Mouse (Mus musculus): ENCODE measurements around the gene 1700013G24Rik.
A peak's percentile ranks its signal among the peaks of the same experiment; 100 is the strongest.
"Not testable (repeated sequence)": the region's sequence is repeated elsewhere in the genome, so short reads cannot be mapped to it uniquely, and the experiment has no call there.

1700013G24Rik gene

GRCm38 (mm10) chr4:137453234-137453767, at the start of gene 1700013G24Rik:
Gene 1700013G24Rik (plus strand): TSS chr4:137453284.
- no peak for DNase-seq (ENCODE audit: low read depth, low spot score)

DNA sequence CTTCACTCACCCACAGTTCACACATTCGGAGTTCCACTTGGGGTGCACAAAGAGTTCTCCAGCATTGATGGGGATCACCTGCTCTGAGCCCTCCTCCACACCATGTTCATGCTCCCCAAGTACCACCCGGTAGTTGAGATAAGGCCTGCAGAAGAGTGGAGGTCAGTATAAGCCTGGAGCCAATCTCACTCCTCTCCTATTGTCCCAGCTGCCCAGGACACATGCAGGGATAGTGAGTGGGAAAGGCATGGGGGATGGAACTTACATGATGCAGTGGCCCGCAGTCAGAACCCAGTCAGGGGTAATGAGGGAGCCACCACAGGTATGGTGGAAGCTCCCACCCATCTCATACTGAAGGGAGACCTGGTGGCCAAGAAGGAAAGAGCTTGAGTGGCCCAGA, 47.5 kb upstream of the 1700013G24Rik start:
- no peak for DNase-seq (ENCODE audit: low read depth, low spot score)

DNA sequence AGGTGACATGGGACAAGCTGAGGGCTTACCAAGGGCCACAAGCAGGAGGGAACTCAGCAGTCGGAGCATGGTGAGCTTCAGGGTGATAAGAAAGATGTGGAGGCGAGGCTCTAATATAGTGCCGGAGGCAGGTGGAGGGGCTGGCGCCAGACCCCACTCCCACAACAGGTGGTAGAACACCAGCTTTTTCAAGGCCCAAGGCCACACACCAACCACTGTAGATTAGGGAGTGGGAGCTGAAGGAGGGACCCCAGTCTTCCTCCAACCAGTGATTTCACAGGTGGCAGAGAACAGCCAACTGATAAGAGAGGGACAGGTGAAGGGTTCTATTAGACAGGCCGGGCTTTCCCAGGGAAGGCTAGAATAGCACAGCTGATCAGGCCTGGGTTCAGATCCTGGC, 43.4 kb upstream of the 1700013G24Rik start, which contains the start of gene Cela3a:
Gene Cela3a, minus strand, starts transcription at position 101 of the 400 bp plus-strand sequence.
- DNase-seq (ENCODE audit: low read depth, low spot score) = no peak

GRCm38 (mm10) chr4:137412185-137412709, 40.8 kb upstream of the 1700013G24Rik start:
- DNase-seq (ENCODE audit: low read depth, low spot score) = not testable (repeated sequence)

DNA sequence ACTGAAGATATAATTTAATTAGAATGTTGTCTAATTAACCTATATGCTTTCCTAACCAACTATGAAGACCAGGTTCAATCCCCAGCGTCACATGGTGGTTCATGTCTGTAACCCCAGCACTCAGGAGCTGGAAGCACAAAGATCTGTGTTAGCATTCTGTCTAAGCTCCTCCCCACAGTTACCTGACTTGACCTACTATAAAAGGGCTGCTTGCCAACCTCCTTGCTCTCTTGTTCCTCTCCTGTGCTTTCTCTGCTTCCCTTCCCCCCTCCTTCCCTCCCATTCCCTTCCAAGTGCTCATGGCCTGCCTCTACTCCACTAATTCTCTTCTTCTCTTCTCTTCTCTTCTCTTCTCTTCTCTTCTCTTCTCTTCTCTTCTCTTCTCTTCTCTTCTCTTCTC, 38.1 kb upstream of the 1700013G24Rik start:
- DNase-seq (ENCODE audit: low read depth, low spot score) = no peak

DNA sequence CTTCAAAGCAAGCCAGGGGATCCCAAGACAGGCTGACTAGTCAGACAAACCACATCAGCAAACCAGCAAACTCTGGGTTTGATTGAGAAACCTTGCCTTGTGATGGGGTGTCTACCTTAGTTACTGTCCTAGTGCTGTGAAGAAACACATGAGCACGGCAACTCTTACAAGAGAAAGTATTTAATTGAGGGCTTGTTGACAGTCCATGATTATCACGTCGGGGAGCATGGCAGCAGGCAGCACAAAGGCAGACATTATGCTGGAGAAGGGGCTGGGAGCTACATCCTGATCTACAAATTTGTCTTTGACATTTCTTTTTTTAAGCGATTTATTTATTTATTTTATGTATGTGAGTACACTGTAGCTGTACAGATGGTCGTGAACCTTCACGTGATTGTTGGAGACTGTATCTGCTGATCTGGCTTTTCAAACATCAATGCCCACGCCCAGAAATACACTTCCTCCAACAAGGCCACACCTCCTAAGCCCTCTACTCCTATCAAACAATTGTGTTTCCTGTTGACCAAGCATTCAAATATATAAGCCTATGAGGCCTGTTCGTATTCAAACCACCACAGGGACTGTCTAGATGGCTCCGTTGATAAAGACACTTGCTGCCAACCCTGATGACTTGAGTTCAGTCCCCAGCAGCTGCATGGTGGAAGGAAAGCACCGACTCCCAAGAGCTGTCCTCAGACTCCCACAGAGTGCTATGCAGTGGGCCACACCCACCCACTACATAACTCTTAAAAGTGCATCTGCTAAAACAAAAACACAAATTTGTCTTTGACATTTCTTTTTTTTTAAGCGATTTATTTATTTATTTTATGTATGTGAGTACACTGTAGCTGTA, 35.1 kb upstream of the 1700013G24Rik start:
- DNase-seq (ENCODE audit: low read depth, low spot score) = peak; percentile 42

DNA sequence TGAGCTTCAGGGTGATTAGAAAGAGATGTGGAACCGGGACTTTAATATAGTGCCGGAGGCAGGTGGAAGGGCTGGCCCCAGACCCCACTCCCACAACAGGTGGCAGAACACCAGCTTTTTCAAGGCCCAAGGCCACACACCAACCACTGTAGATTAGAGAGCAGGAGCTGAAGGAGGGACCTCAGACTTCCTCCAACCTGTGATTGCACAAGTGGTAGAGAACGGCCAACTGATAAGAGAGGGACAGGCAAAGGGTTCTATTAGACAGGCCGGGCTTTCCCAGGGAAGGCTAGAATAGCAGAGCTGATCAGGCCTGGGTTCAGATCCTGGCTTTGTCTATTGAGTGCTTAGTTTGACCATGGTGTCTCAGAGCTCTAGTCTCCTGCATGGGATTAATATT, 22.6 kb upstream of the 1700013G24Rik start, which contains the start of gene Cela3b:
Gene Cela3b, minus strand, starts transcription at position 39 of the 400 bp plus-strand sequence.
- no peak for DNase-seq (ENCODE audit: low read depth, low spot score)

DNA sequence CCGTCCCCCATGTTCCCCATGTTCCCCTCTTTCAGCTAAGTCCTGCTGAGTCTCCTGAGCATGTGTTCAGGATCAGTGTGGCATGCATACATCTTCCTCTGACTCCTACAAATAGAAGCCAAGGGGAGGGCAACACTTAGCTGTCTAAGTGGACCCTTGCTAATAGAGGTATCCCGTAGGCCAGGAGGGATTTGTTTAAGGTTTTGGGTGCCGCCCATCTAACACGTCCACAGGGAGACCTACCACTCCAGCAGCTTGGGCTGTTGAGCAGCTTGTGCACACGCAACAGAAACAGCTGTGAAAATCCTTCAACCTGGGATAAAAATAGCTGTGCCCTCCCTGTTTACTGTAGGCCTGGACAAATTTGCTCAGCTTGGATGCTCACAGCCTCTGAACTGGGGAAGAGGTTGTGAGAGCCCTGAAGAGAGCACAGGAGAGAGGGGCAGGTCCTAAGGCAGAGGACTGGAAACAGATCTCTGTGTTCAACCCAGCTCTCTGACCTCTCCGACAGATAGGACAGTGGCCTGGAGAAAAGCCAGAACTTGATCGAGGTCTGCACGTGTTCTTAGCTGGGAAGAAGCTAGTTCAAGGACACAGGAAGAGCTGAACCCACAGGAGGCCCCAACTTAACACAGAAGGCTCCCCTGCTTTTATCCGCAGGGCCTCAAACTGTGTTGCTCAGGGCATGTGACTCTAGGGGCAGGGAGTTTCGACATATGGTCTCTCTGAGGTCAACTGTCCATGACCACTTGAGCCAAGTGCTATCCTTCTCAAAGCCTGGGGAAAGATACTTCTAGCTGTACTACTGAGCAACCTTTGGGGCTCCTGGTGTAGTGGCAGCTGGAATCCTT, 20.2 kb upstream of the 1700013G24Rik start:
- not testable (repeated sequence) for DNase-seq (ENCODE audit: low read depth, low spot score)

GRCm38 (mm10) chr4:137436979-137437669, 16.0 kb upstream of the 1700013G24Rik start:
- DNase-seq (ENCODE audit: low read depth, low spot score) = no peak

DNA sequence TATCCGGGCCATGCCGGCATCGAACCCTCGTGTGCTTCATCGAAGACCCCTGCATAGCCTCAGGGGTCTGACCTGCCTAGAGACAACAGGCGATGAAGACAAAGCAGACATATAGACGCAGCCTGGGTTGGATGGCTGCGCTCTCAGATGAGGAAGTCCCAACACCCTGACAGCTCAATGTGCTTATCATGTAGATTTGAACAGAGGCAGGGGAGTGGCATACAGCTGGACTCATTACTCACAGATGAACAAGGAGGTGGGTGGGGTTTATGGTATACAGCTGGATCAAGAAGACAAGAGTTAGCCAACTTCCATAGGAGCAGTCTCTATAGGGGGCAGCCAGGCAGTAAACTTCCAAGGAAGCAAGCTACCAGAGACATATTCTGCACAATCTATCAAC, 14.2 kb upstream of the 1700013G24Rik start:
- DNase-seq (ENCODE audit: low read depth, low spot score) = no peak

DNA sequence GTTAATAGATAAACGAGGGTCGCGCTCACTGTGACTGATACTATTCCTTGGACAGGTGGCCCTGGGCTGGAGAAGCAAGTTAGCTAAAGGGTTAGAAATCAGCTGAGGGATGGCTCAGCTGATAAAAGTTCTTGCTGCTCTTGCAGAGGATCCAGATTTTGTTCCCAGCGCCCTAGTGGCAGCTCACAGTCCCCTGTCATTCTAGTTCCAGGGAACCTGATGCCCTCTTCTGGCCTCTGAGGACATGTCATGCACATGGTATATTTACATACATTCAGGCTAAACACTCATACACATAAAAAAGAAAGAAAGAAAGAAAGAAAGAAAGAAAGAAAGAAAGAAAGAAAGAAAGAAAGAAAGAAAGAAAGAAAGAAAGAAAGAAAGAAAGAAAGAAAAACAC, 11.8 kb upstream of the 1700013G24Rik start:
- DNase-seq (ENCODE audit: low read depth, low spot score) = no peak

DNA sequence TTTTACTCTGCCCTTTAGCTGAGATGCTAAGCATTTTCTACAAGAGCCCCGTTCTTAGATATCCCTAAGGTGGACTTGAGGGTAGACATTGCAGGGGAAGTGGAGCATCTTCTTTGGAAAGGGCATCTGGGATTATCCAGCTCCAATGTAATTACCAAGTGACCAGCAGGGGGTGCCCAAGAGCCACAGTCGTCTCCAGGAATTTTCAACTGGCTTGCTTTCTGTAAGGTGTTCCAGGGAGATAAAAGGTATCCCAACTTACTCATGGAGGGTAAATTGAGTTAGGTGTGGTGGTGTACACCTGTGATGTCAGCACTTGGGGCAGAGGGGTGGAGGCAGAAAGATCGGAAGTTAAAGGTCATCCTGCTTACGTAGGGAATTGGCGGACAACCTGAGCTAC, 9.5 kb upstream of the 1700013G24Rik start:
- peak; percentile 87 for DNase-seq (ENCODE audit: low read depth, low spot score)

GRCm38 (mm10) chr4:137445881-137446280, 7.2 kb upstream of the 1700013G24Rik start:
- no peak for DNase-seq (ENCODE audit: low read depth, low spot score)

DNA sequence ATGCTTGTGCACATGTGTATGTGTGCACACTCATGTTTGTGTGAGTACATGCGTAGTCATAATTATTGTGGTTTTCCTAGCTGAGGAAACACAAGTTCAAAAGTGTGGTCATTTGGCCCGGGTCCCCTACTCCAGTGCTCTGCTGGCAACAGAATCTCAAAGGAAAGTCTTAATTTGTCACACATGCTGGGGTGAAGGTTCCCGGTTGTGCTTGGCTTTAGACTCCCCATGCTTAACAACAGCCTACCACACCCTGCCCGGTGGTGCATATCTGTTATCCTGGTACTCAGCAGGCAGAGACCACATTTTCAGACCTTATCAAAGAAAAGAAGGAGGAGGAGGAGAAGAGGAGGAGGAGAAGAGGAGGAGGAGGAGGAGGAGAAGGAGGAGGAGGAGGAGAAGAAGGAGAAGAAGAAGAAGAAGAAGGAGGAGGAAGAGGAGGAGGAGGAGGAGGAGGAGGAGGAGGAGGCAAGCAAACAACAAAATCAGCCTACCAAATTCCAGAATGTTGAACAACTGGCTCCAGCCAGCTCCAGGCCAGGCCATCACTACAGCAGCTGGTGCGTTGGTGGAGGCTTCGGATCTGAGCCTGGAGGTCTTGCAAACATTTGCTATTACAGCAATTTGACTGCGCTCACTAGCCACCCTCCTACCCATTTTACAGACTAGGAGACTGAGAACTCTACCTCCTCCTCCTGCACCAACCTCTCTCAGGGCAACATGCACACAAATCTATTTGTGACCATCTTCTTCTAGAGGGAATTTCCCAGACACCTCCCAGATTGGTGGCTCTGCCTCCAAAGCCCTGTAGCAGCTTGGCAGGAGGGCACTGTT, 5.5 kb upstream of the 1700013G24Rik start:
- DNase-seq (ENCODE audit: low read depth, low spot score) = peak; percentile 90

- DNase-seq (ENCODE audit: low read depth, low spot score) = peak; percentile 91
These were observed 4.9 kb upstream of the 1700013G24Rik start for GRCm38 (mm10) chr4:137448197-137448596.

DNA sequence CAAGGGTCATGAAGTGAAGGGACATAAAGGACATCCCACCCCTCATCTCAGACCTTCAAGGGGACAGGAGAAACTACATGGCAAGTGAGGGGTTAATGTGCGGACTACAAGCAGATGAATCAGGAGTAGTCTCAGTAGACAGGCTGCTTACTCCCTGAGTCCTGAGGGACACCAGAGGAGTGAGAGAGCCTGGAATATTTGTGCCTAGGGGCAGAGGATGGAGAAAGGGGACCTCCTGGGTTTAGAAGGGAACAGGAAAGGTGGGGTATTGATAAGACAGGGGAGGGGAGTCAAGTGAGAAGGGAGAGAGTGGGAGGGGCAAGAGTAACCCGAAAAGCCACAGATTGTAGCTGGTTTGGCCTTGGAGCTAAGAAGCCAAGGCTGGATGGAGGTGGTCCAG, 4.4 kb upstream of the 1700013G24Rik start:
- peak; percentile 84 for DNase-seq (ENCODE audit: low read depth, low spot score)

DNA sequence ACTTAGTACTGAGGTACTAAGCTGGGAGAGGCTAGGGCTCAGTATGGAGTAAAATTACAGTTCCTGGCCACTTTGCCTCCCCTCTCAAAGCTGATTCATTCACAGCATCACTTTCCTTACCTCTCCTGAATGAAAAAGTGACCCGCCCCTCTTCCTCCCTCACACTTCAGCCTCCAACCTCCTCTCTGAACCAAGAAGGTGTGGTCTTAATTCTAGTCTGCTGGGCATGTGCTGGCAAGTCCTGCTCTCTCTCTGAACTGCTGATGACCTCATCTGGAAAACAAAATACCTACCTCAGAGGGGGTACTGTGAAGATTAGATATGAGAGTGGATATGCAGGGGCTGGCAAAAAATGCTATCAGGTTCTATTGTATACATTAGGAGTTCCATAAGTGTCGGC, 4.0 kb upstream of the 1700013G24Rik start:
- DNase-seq (ENCODE audit: low read depth, low spot score) = peak; percentile 89

- peak; percentile 64 for DNase-seq (ENCODE audit: low read depth, low spot score)
These were observed 3.4 kb upstream of the 1700013G24Rik start for GRCm38 (mm10) chr4:137449715-137450114.

- DNase-seq (ENCODE audit: low read depth, low spot score) = no peak
These were observed 894 bp upstream of the 1700013G24Rik start for GRCm38 (mm10) chr4:137452190-137452589.

DNA sequence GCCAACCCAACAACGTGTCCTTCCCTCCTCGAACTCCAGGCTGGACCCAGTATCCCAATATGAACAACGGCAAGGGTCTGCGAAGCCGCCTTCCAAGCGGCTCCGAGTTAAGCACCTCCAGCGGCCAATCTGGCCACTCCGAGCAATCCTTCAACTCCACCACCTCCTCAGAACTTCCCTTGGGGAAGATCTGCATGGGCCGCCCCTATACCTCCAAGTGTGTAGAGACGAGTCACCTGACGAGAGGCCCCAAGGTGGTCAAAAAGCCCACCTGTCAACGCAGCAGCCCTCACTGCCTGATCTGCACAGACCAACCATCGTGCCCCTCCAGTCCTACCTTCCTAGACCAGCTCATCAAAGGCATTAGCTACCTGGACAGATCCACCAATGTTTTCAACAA, 1.5 kb downstream of the 1700013G24Rik start:
- no peak for DNase-seq (ENCODE audit: low read depth, low spot score)

All from 3T3-L1 (cell line).